Mouse (Mus musculus) gastrocnemius, adult 8-10 months (tissue): ENCODE measurements around the gene Ncapd3. TPM values are rescaled to one million over a fixed set of nuclear protein-coding genes. Genes with fewer than 3 reads are reported as not detected.

ENCODE experiments used
- DNase-seq, 2 experiments: peaks; one replicate each; pipeline ENCODE4 v3.0.0; 2022; ENCODE audit warnings: low spot score in 2 of 2
- total RNA-seq, 4 experiments: library from RNA; stranded (reverse); gene quantifications; 2 replicates each; pipeline ENCODE4 v1.2.4; 2022

Gene Ncapd3
- total RNA-seq, 4 experiments from 2014 or later = 4.7 to 5.7 (median 5.0) TPM

- no peak for DNase-seq
Observed at GRCm38 (mm10) chr9:27122963-27123362, 93.0 kb downstream of the Ncapd3 start.

- no peak for DNase-seq
Observed at GRCm38 (mm10) chr9:27123947-27124346, 94.0 kb downstream of the Ncapd3 start.

GRCm38 (mm10) chr9:27125450-27125849 lies 95.5 kb downstream of the Ncapd3 start:
- DNase-seq = no peak

DNA sequence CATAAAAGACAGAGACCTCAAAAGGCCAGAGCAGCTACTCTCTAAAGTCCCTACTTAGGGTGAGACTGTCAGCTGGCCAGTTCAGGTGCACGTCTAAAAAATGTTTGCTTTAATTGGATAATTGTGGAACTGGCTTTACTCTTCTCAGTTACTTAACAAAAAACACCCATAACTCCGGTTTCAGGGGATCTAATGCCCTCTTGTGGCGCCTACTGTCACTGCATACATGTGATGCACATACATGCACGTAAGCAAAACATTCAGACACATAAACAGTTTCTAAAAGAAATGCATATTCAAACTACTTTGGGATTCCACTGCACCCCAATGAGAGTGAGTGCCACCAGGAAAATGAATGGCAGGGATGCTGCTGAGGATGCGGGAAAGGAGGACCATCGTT lies 96.6 kb downstream of the Ncapd3 start:
- no peak for DNase-seq

GRCm38 (mm10) chr9:27128629-27129028 lies 98.7 kb downstream of the Ncapd3 start:
- no peak for DNase-seq

GRCm38 (mm10) chr9:27134410-27134809 lies 104.4 kb downstream of the Ncapd3 start:
- no peak for DNase-seq

- no peak for DNase-seq
Observed at GRCm38 (mm10) chr9:27135372-27135771, 105.4 kb downstream of the Ncapd3 start.

- no peak for DNase-seq
Observed at GRCm38 (mm10) chr9:27136651-27137050, 106.7 kb downstream of the Ncapd3 start.

DNA sequence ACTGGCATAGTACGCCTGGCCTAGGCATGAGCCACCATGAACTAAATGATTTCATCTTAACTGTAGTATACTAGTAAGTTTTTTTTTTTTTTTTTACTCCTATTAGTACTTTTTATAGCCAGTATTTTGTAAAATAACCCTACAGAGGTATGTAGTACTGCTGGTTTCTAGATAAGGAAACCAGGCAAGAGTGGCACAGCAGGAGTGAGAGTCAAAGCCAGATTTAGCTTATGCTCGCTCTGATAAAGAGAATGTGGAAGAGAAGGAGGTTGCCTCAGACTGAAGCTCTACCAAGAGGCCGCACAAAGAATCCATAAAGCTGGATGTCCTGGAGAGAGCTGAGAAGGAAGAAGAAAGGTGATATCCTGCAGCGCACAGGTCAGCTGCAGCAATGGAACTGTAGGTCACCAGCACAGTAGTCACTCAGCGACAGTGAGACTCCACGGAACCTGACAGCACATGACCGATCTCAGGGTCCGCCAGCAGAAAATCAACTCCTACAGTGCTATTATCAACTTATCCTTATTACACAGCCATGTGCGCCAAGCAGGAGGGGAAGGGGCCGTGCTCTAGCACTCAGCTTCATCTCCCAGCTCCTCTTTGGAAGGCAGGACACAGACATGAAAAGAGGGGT lies 110.6 kb downstream of the Ncapd3 start:
- no peak for DNase-seq

- DNase-seq = no peak
Observed at GRCm38 (mm10) chr9:27144271-27144840, 114.4 kb downstream of the Ncapd3 start.

Other genes with a start within 250 kb of the Ncapd3 start
- 1 to 10 TPM in 3 of 4 experiments, under 1 TPM in 1; 0.90 to 4.0 (median 2.9) TPM for gene Glb1l2, start 223.7 kb upstream of the Ncapd3 start, total RNA-seq
- not detected for gene Glb1l3, start 169.3 kb upstream of the Ncapd3 start, total RNA-seq
- gene Gm1110, start 107.1 kb upstream of the Ncapd3 start, total RNA-seq = not detected
- gene Acad8, start 30.6 kb upstream of the Ncapd3 start, total RNA-seq = 10 to 100 TPM; 34.8 to 39.7 (median 36.8) TPM
- 10 to 100 TPM; 21.8 to 25.8 (median 23.2) TPM for gene Thyn1, start 30.5 kb upstream of the Ncapd3 start, total RNA-seq
- gene Vps26b, start 110 bp upstream of the Ncapd3 start, total RNA-seq = 10 to 100 TPM; 26.2 to 27.3 (median 26.8) TPM
- gene Jam3, start 125.2 kb downstream of the Ncapd3 start, total RNA-seq = 1 to 10 TPM; 4.6 to 7.1 (median 5.2) TPM